Mouse (Mus musculus) adipose tissue, adult 10 weeks (tissue): ENCODE results near the gene Olfr1315-ps1. TPM values are rescaled to one million over a fixed set of nuclear protein-coding genes. Genes with fewer than 3 reads are reported as not detected.

ENCODE experiments used
- polyA plus RNA-seq: library from polyadenylated mRNA; stranded (reverse); fragments of 350-450 nt; fragmentation: Illumina TruSeq; extraction: RNeasy Lipid Tissue Mini Kit (QIAGEN cat#74804); gene quantifications from one replicate; pipeline ENCODE4 v1.2.3, GENCODE M21; 2014; ENCODE audit warnings: low read depth, low replicate concordance

The Olfr1315-ps1 gene
- not detected for polyA plus RNA-seq

DNA sequence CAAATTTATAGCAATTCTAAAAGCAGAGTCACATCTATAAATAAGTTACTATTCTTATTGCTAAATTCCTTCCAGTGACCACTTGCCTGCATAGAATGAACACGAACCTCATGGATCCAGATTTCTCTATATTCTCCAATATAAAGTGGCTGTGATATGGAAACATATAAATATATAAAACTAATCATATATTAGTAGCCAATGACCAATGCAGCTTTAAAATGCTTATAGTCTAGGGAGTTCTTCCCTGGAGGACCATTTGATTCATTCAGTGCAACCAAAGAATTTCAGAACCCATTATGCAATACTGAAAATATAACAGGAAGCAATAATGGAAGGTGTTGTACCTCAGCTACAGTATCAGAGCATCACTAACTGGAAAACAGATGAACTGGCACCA, at the start of gene Olfr1315-ps1:
Gene Olfr1315-ps1, minus strand, starts transcription at position 101 of the 400 bp plus-strand sequence.

DNA sequence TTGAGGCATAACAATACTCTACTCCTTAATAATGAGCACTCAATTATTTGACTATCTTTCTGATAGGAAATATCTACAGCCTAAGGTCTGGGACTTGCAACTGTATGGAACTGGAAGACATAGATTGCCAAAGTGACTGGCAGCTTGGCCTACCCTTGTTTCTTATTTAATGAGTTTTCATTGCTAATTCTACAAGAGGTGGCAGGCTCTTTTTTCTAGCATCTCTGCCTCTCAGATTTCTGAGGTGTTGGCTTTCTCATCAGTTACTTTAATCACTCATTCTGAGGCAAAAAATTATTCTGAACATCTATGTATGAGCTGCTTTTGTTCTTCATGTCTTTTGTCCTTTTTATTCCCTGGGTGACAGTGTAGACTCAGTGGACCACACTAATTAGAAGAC, 38.7 kb upstream of the Olfr1315-ps1 start, which contains the start of gene Olfr1318:
Gene Olfr1318, plus strand, starts transcription at position 301 of the 400 bp plus-strand sequence.

DNA sequence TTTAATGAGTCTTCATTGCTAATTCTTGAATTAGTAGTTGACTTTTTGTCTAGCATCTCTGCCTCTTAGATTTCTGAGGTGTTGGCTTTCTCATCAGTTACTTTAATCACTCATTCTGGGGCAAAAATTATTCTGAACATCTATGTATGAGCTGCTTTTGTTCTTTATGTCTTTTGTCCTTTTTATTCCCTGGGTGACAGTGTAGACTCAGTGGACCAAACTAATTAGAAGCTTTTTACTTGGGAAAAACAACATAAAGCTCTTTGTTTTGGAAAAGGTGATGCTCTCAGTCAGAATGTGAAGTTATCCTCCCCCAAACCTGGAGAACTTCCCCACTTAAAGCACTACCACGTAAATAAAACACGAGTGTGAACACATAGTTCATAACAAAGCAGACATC, 24.8 kb upstream of the Olfr1315-ps1 start, which contains the start of gene Olfr1317:
Gene Olfr1317, plus strand, starts transcription at position 301 of the 400 bp plus-strand sequence.

GRCm38 (mm10) chr2:112134877-112135276, 19.6 kb upstream of the Olfr1315-ps1 start, which contains the start of gene Olfr1316:
Gene Olfr1316 (minus strand): TSS chr2:112134977.

DNA sequence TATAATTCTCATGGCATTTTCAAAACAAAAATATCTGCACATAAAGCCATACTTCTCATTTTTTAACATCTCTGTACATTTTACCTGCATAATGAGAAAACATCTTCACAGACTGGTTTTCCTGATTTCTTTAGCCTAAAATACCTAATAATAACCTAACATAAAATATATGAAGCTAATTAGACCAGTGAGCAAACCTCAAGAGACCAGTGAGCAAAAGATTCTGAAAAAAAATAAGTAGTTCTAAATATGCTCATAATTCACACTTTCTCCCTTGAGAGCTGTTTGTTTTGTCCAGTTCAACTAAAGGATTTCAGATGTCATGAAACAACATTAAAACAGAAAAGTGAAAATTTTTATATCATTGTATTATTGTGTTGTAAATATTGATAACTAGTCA, 18.6 kb downstream of the Olfr1315-ps1 start, which contains the start of gene Olfr1314:
Gene Olfr1314, minus strand, starts transcription at position 101 of the 400 bp plus-strand sequence.

GRCm38 (mm10) chr2:112077743-112078142, 37.5 kb downstream of the Olfr1315-ps1 start, which contains the start of gene Olfr1313:
Gene Olfr1313 (minus strand): TSS chr2:112077843.

Other genes starting within 250 kb of the Olfr1315-ps1 start
- gene Olfr1305, start 238.3 kb downstream of the Olfr1315-ps1 start, polyA plus RNA-seq, result not detected
- gene Olfr1306, start 199.2 kb downstream of the Olfr1315-ps1 start, polyA plus RNA-seq, result not detected
- gene Olfr1307, start 166.0 kb downstream of the Olfr1315-ps1 start, polyA plus RNA-seq, result not detected
- gene Olfr1308, start 150.5 kb downstream of the Olfr1315-ps1 start, polyA plus RNA-seq, result not detected
- not detected for gene Olfr1309, start 125.2 kb downstream of the Olfr1315-ps1 start, polyA plus RNA-seq
- not detected for gene Olfr1310, start 102.7 kb downstream of the Olfr1315-ps1 start, polyA plus RNA-seq
- gene Olfr1311, start 91.0 kb downstream of the Olfr1315-ps1 start, polyA plus RNA-seq, result not detected
- not detected for gene Olfr1312, start 65.2 kb downstream of the Olfr1315-ps1 start, polyA plus RNA-seq
- gene Olfr1313, start 37.6 kb downstream of the Olfr1315-ps1 start, polyA plus RNA-seq, result not detected
- gene Olfr1314, start 18.7 kb downstream of the Olfr1315-ps1 start, polyA plus RNA-seq, result not detected
- not detected for gene Olfr1316, start 19.5 kb upstream of the Olfr1315-ps1 start, polyA plus RNA-seq
- gene Olfr1317, start 24.9 kb upstream of the Olfr1315-ps1 start, polyA plus RNA-seq, result not detected
- not detected for gene Olfr1318, start 38.8 kb upstream of the Olfr1315-ps1 start, polyA plus RNA-seq
- gene Lpcat4, start 124.0 kb upstream of the Olfr1315-ps1 start, polyA plus RNA-seq, result 7.1 TPM
- gene Nutm1, start 143.9 kb upstream of the Olfr1315-ps1 start, polyA plus RNA-seq, result 0.45 TPM
- 83.2 TPM for gene Nop10, start 146.5 kb upstream of the Olfr1315-ps1 start, polyA plus RNA-seq
- gene Slc12a6, start 150.4 kb upstream of the Olfr1315-ps1 start, polyA plus RNA-seq, result 23.8 TPM
- not detected for gene Gm21985, start 150.9 kb upstream of the Olfr1315-ps1 start, polyA plus RNA-seq